Mouse (Mus musculus): ENCODE data around the gene Zscan2. TPM values are rescaled to one million over a fixed set of nuclear protein-coding genes. Genes with fewer than 3 reads are reported as not detected.

Gene Zscan2
- polyA plus RNA-seq, 1 experiment from 2014 or later, result 2.5 TPM

DNA sequence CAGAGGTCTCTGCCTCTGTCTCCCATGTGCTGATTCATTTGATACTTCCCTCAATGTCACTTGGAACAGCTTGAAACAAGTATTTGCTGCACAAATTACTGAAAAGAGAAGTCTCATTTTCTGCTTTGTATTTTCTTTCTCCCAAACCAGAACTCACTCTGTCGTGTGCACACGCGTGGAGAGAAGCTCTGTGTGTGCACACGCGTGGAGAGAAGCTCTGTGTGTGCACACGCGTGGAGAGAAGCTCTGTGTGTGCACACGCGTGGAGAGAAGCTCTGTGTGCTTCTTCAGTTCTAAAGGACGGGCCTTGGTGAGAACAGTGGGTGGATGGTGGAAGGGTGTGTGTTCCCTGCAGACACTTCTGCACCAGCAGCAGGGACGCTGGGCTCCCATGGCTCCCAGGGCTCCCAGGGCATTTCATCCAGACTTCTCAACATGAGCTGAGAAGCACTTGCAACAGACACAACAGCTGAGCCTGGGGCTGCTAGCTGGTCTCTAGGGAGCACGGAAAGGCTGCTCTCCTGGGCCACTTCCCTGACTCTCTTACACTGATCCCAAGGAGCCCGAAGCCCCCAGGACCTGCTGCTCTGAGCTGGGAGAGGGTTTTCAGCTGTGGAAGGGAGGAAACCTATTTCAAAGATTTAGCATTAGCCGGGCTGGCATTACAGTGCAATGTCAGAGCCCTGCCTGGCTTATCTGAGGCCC is 34.2 kb downstream of the Zscan2 start:
- DNase-seq (ENCODE audit: low spot score), result no peak
- peaks cover 11% of the 10 kb centered on the region for H3K4me1 ChIP-seq
- no peaks in the 10 kb centered on the region for H3K9me3 ChIP-seq
- 93% methylated on average over 14 of the region's 14 CpGs for WGBS
- H3K27me3 ChIP-seq (ENCODE audit: insufficient read depth, poor library complexity, severe bottlenecking), result no peaks in the 10 kb centered on the region
- peaks cover 82% of the 10 kb centered on the region for H3K36me3 ChIP-seq
- no peak overlapping the region for H3K27ac ChIP-seq
- H3K4me3 ChIP-seq, result no peak overlapping the region

DNA sequence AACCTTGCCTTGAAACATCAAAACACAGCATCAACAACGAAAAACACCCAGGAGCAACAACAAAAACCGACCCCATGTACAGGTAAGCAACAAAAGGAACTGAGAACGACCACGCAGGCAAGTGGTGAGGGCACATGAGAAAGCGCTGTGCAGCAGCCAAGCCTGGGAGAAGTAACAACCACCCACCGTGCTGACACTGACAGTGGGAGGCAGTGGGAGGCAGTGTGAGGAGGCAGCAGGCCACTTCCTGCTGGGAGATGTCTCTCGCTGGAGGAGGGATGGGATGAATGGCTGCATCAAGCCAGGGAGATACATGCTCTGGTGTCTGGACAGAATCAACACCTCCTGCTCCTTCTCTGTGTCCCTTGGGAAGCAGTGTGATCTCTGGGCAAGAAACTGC is 36.4 kb downstream of the Zscan2 start:
- H3K4me3 ChIP-seq, result no peak overlapping the region
- H3K27ac ChIP-seq, result no peak overlapping the region
- H3K9me3 ChIP-seq, result no peaks in the 10 kb centered on the region
- H3K36me3 ChIP-seq, result peaks cover 62% of the 10 kb centered on the region
- no peaks in the 10 kb centered on the region for H3K27me3 ChIP-seq (ENCODE audit: insufficient read depth, poor library complexity, severe bottlenecking)
- no peak for DNase-seq (ENCODE audit: low spot score)
- WGBS, result 77% methylated on average over 7 of the region's 7 CpGs
- H3K4me1 ChIP-seq, result peaks cover 23% of the 10 kb centered on the region

DNA sequence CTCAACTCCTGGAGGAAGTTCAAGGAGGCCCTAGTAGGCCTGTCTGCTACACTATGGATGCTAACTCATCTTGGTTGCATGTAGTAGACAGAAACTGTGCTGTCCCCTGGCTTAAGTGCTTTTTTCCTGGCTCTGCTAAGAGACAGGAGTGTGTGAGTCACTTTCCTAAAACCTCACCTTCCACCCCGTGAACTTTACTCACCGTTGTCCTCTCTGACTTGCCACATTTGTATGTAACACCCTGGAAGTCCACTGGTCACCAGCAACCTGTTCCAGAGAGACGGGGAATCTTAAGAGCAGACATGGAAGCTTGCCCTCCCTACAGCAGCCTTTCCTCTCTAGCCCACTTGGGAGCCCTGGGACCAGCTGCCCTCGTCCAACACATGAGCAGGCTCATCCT is 37.0 kb downstream of the Zscan2 start:
- Histone ChIP-seq H3K36me3 (peaks cover 58% of the 10 kb centered on the region), H3K27ac (no peak overlapping the region), H3K27me3 (ENCODE audit: insufficient read depth, poor library complexity, severe bottlenecking) (no peaks in the 10 kb centered on the region), H3K4me3 (no peak overlapping the region), H3K4me1 (peaks cover 23% of the 10 kb centered on the region), H3K9me3 (no peaks in the 10 kb centered on the region)
- DNase-seq (ENCODE audit: low spot score), result no peak
- 87% methylated on average over 4 of the region's 4 CpGs for WGBS

DNA sequence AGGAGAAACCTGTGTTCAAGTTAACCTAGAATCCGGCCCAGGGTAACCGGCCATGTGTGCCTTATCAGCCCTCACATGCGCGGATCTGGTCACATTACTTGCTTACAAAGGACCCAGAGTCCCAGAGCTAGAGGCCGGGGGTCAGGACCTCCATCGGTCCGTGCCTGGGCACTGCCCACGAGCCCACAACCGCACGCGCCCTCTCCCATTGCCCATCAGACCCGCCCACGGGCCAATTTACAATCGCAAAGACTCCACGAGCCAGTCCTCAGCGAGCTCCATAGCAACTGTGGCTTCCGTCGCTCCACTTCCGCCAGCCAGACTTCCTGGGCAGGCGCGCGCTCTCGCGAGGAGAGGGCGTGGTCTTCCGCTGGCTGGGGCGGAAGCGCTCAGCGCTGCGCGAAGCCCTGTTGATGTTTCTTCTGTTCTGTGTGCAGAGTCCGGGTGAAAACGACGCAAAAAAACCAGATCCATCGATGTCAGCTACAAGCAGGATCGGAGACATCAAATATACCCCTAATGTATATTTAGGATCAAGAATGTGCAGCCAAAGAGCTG is 40.3 kb downstream of the Zscan2 start, which contains the start of gene Wdr73:
Gene Wdr73 (minus strand): TSS at position 326 of the 558 bp plus-strand sequence.
- WGBS, result under 1% methylated on average over 36 of the region's 36 CpGs
- peaks cover 35% of the 10 kb centered on the region for H3K36me3 ChIP-seq
- H3K27me3 ChIP-seq (ENCODE audit: insufficient read depth, poor library complexity, severe bottlenecking), result peaks cover 5% of the 10 kb centered on the region; the same call in 1 of the 2 replicates
- no peaks in the 10 kb centered on the region for H3K9me3 ChIP-seq
- peak; percentile 97 for DNase-seq (ENCODE audit: low spot score)
- H3K4me1 ChIP-seq, result peaks cover 31% of the 10 kb centered on the region
- H3K4me3 ChIP-seq, result peak within 1 kb of the TSS; percentile 86
- peak within 1 kb of the TSS; percentile 91 for H3K27ac ChIP-seq

DNA sequence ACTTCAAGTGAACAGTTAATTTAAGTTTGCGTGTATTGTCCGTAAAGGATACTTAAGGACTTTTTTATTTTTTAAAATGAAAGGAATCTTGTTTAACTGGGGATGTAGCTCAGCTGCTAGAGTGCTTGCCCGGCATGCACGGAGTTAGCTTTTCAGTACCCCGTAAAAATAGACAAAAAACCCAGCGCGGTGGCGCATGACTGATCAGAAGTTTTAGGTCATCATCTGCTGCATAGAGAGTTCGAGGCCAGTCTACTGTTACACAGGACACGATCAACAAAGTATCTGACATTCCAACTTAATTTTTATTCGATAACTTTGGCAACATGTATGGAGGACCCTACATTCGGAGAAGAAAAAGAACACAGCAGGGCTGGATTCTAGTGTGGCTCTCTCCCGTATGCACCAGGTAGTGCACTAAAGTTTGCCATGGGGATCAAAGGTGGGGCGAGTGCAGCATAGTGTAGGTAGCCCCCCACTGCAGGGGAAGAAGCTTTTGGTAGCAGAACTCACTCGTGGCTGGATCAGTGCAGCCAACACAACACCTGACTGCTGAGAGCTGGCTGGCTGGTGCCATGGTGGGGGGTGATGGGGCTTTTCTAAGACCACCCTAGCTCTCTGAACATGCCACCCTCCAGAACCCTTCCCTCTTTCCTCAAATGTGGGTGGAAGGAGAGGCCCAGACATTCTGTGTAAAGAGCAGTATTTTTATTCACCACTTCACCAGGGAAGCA is 41.0 kb downstream of the Zscan2 start:
- H3K4me1 ChIP-seq, result peaks cover 34% of the 10 kb centered on the region
- H3K4me3 ChIP-seq, result peak overlapping the region; percentile 86
- peaks cover 5% of the 10 kb centered on the region; the same call in 1 of the 2 replicates for H3K27me3 ChIP-seq (ENCODE audit: insufficient read depth, poor library complexity, severe bottlenecking)
- peaks cover 29% of the 10 kb centered on the region for H3K36me3 ChIP-seq
- 35% methylated on average over 15 of the region's 15 CpGs for WGBS
- no peak for DNase-seq (ENCODE audit: low spot score)
- no peaks in the 10 kb centered on the region for H3K9me3 ChIP-seq
- H3K27ac ChIP-seq, result peak overlapping the region; percentile 91

DNA sequence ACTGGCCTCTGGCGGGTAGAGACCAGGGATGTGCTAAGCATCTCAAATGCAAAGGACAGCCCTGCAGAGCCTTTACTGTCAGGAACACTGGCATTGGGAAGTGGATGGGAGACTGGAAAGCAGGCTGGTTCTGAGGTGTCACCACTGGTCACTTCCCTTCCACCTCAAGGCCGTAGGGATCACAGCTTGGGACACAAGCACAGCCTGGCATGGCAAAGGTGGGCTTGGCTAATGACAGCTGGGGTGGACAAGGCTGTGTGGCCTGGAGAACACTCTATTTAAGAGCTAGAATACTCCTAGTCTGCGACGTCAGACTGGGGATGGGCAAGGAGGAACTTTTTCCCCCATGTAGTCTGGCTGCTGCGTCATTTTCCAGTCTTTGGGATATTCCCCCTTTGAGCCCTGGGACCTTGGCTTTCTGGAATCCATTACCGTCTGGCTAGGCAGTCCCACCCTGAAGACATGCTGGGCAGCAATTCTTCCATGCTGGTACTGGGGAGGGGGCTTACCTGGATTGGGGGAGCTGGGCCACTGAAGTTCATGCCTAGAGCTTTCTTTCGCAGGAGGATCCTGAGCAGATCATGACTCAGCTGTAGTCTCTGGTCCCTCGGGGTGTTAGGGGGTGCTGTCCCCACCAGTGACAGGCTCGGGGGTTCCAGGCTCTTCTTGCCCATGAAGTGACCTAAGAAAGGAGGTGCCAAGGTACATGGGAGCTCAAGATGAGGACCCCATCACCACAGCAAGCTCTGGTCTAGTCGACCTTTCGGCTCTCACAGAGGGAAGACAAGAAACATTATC is 43.1 kb downstream of the Zscan2 start:
- Histone ChIP-seq H3K4me3 (peak overlapping the region; percentile 59; the same call in 1 of the 2 replicates), H3K4me1 (peaks cover 34% of the 10 kb centered on the region), H3K27ac (no peak overlapping the region), H3K27me3 (ENCODE audit: insufficient read depth, poor library complexity, severe bottlenecking) (peaks cover 5% of the 10 kb centered on the region; the same call in 1 of the 2 replicates), H3K9me3 (no peaks in the 10 kb centered on the region), H3K36me3 (peaks cover 26% of the 10 kb centered on the region)
- DNase-seq (ENCODE audit: low spot score), result no peak
- WGBS, result 84% methylated on average over 11 of the region's 11 CpGs

DNA sequence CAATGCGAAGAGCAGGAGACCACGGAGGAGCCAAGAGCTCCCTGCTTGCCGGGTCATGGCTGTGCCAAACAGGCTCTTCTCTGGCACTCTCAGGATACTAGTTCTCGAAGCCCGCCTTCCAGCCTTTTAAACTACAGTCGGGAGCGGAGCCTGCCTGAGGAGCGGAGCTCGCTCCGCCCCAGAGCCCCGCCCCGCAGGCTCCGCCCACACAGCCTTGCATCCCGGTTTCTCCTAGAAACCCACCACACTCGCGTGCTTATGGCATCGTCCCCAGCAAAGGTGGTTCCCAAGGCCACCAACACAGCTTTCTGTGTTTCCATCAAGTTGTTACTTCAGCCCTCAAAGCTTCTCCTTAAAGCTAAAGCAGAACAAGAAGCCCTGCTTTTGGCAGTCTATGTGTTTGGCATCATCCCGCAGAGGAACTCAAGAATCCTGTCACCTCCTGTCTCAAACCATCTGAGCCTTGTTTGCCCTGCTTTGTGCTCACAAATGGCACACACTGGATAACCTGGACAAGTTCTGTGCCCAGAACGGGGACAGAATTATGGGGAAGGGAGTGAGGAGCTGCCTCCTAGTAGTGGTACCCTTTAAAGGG is 44.3 kb downstream of the Zscan2 start, which contains the start of gene Nmb:
Gene Nmb (minus strand): TSS at position 156 of the 595 bp plus-strand sequence.
- Histone ChIP-seq H3K27ac (peak within 1 kb of the TSS; percentile 66), H3K27me3 (ENCODE audit: insufficient read depth, poor library complexity, severe bottlenecking) (peaks cover 5% of the 10 kb centered on the region; the same call in 1 of the 2 replicates)
- 3% methylated on average over 19 of the region's 19 CpGs for WGBS

DNA sequence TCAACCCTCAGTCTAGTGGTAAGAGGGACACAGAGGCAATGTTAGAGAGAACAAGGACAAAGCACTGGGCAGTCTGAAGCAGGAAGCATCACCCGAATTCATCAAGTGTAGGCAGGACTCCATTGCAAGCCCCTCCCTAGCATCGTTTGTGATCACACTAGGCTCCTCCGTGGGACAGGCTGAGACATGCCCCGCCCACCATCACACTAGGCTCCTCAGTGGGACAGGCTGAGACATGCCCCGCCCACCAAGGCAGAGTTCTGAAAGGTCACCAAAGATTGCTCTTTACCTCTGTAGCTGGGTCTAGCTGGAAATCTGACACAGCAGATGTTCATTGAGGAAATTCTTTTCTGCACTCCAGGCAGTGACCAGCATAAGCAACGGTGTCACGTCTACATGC is 50.3 kb downstream of the Zscan2 start:
- H3K4me1 ChIP-seq, result 0 out of 2 replicates have a peak, but pooled peaks cover 3% of the 10 kb centered on the region
- no peak overlapping the region for H3K4me3 ChIP-seq
- peaks cover 80% of the 10 kb centered on the region for H3K36me3 ChIP-seq
- no peaks in the 10 kb centered on the region for H3K9me3 ChIP-seq
- no peak for DNase-seq (ENCODE audit: low spot score)
- H3K27ac ChIP-seq, result no peak overlapping the region
- 77% methylated on average over 7 of the region's 7 CpGs for WGBS
- H3K27me3 ChIP-seq (ENCODE audit: insufficient read depth, poor library complexity, severe bottlenecking), result no peaks in the 10 kb centered on the region

More for the DNA sequence above, 44.3 kb downstream of the Zscan2 start, which contains the start of gene Nmb:
- DNase-seq (ENCODE audit: low spot score), result peak; percentile 84
- H3K4me1 ChIP-seq, result peaks cover 30% of the 10 kb centered on the region
- H3K9me3 ChIP-seq, result no peaks in the 10 kb centered on the region
- H3K36me3 ChIP-seq, result peaks cover 36% of the 10 kb centered on the region
- peak within 1 kb of the TSS; percentile 59 for H3K4me3 ChIP-seq

DNA sequence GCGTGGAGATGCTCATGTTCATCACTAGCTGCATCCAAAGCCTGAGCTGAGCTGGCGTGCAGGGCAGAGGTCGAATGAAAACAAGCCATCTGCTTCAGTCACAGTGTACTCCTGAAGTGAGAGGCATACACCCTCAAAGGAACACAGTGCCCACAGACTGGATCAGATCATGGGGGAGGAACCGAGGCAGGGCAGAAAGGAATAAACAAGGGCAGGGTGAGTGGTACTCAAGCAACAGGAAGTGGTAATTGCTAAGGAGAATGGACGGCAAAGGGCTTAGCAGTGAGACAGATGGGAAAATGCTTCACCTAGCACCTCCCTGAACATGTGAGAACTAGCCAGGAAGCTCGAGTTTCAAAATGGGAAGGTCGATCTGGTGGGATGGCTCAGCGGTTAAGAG is 51.8 kb downstream of the Zscan2 start:
- Histone ChIP-seq H3K27me3 (ENCODE audit: insufficient read depth, poor library complexity, severe bottlenecking) (no peaks in the 10 kb centered on the region), H3K36me3 (peaks cover 89% of the 10 kb centered on the region), H3K4me3 (no peak overlapping the region), H3K4me1 (no peaks in the 10 kb centered on the region), H3K9me3 (no peaks in the 10 kb centered on the region), H3K27ac (no peak overlapping the region)
- WGBS, result 87% methylated on average over 8 of the region's 8 CpGs
- DNase-seq (ENCODE audit: low spot score), result no peak

DNA sequence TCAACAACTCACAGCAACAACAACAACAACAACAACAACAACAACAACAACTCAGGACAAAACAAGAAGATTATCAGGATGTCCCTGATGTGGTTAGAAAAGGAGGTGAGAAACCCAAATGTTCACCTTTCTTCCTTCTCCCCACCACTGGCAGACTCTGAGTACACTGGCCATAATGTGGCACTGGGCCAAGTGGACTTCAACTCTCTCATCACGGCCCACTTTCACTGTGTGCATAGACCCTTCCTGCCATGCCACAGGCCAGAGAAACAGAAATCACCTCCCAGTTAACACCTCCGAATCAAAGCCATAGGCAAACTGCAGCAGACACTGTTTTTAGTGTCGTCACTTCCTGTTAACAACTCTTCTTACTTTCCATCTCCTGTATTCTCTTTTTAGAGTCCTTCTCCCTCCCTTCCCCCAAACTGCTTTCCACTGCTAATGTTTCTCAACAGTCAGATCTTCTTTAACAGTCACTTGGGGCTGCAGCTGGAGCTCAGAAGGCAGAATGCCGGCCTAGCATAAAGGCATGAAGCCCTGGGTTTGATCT is 57.3 kb downstream of the Zscan2 start:
- 76% methylated on average over 4 of the region's 4 CpGs for WGBS

DNA sequence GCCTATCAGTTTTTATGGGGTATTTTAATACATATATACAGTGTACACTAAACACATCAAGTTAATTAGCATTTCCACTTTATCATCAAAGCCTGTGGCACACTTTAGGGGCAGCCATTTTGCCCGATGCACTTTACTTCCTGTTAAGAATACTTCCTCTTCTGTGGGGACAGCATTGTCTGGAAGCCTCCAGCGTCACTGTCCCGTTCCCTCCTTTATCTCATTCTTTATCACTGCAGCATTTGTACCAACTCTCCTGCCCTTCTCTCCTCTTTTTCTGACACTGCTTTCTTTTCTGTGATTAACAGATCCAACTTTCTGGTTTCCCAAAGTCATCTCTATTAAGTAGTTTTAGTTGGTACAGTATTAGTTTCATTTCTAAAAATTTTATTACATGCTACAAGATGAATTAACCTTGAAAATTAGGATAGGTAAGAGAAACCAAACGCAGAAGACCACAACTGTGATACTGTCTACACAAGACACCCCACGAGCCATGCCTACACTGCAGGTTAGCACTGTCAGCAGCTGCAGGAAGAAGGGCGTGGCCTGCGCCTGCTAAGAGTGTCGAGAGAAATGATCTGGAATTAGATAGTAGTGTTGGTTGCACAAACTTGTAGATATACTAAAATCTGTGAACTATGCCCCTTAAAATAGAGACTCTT is 58.4 kb downstream of the Zscan2 start:
- DNase-seq (ENCODE audit: low spot score), result no peak
- Histone ChIP-seq H3K27me3 (ENCODE audit: insufficient read depth, poor library complexity, severe bottlenecking) (no peaks in the 10 kb centered on the region), H3K4me3 (no peak overlapping the region), H3K4me1 (no peaks in the 10 kb centered on the region), H3K27ac (no peak overlapping the region), H3K9me3 (no peaks in the 10 kb centered on the region), H3K36me3 (peaks cover 70% of the 10 kb centered on the region)
- 66% methylated on average over 8 of the region's 8 CpGs for WGBS

More for the DNA sequence above, 57.3 kb downstream of the Zscan2 start:
- Histone ChIP-seq H3K9me3 (no peaks in the 10 kb centered on the region), H3K27me3 (ENCODE audit: insufficient read depth, poor library complexity, severe bottlenecking) (no peaks in the 10 kb centered on the region), H3K27ac (no peak overlapping the region), H3K4me3 (no peak overlapping the region), H3K4me1 (no peaks in the 10 kb centered on the region), H3K36me3 (peaks cover 75% of the 10 kb centered on the region)
- no peak for DNase-seq (ENCODE audit: low spot score)

Measured in heart, embryonic 10.5 days (tissue).